Mouse (Mus musculus) stomach, embryonic 14.5 days (tissue): ENCODE data around the gene Nsl1. TPM values are rescaled to one million over a fixed set of nuclear protein-coding genes. Genes with fewer than 3 reads are reported as not detected.
A peak's percentile ranks its signal among the peaks of the same experiment; 100 is the strongest.
"Not testable (repeated sequence)": the region's sequence is repeated elsewhere in the genome, so short reads cannot be mapped to it uniquely, and the experiment has no call there.

ENCODE experiments used
- ATAC-seq: fragments of 200-750 bp; cut with Nextera tagmentation; 2 replicates; pipeline ENCODE4 v1.8.0; 2017; ENCODE audit warnings: low read depth, moderate TSS enrichment; ENCODE audit not compliant: insufficient number of reproducible peaks, insufficient read depth, low FRiP score
- H3K27ac ChIP-seq: fragments of 300-500 bp; sonication (generic); 2 replicates; pipeline ENCODE4 v1.5.1; 2014; ENCODE audit warnings: mild to moderate bottlenecking, low read length, moderate library complexity, mixed read lengths
- H3K27me3 ChIP-seq: fragments of 300-500 bp; sonication (generic); 2 replicates; pipeline ENCODE4 v1.6.1; 2014; ENCODE audit warnings: low read length, control low read depth, mixed read lengths; ENCODE audit not compliant: control insufficient read depth, insufficient read depth
- H3K36me3 ChIP-seq: fragments of 300-500 bp; sonication (generic); 2 replicates; pipeline ENCODE4 v1.6.1; 2014; ENCODE audit warnings: mild to moderate bottlenecking, control low read depth, low read length, moderate library complexity, mixed read lengths; ENCODE audit not compliant: control insufficient read depth, insufficient read depth
- H3K4me1 ChIP-seq: fragments of 300-500 bp; sonication (generic); 2 replicates; pipeline ENCODE4 v1.6.1; 2014; ENCODE audit warnings: low read length, control low read depth, mixed read lengths; ENCODE audit not compliant: control insufficient read depth, insufficient read depth
- H3K4me2 ChIP-seq: fragments of 300-500 bp; sonication (generic); replicated peaks from 2 replicates; pipeline ENCODE4 v1.6.1; 2014; ENCODE audit warnings: low read depth, low read length, control low read depth
- H3K4me3 ChIP-seq: fragments of 300-500 bp; sonication (generic); 2 replicates; pipeline ENCODE4 v1.5.1; 2014; ENCODE audit warnings: low read depth, low read length, control low read depth
- H3K9ac ChIP-seq: fragments of 300-500 bp; sonication (generic); replicated peaks from 2 replicates; pipeline ENCODE4 v1.6.1; 2014; ENCODE audit warnings: low read depth, mild to moderate bottlenecking, control low read depth, low read length, moderate library complexity, mixed read lengths
- H3K9me3 ChIP-seq: fragments of 300-500 bp; sonication (generic); 2 replicates; pipeline ENCODE4 v1.6.1; 2016; ENCODE audit warnings: low read depth, low read length, control low read depth; ENCODE audit not compliant: control insufficient read depth
- WGBS: fragments of 180-500 bp; shearing (Covaris S2); extraction: QIAGEN DNeasy Blood & Tissue Kit; methylation state at CpG from one replicate; pipeline ENCODE4 v1.1.7; 2014; 5-methylcytosine and 5-hydroxymethylcytosine counted together
- polyA plus RNA-seq: library from polyadenylated mRNA; unstranded; fragments of >200 nt; fragmentation: Nextera tagmentation; extraction: Ambion mirVana; gene quantifications from 2 replicates; pipeline ENCODE4 v1.2.1, GENCODE M21; 2014

Gene Nsl1
- polyA plus RNA-seq, 1 experiment from 2014 or later, result 22.0 TPM

DNA sequence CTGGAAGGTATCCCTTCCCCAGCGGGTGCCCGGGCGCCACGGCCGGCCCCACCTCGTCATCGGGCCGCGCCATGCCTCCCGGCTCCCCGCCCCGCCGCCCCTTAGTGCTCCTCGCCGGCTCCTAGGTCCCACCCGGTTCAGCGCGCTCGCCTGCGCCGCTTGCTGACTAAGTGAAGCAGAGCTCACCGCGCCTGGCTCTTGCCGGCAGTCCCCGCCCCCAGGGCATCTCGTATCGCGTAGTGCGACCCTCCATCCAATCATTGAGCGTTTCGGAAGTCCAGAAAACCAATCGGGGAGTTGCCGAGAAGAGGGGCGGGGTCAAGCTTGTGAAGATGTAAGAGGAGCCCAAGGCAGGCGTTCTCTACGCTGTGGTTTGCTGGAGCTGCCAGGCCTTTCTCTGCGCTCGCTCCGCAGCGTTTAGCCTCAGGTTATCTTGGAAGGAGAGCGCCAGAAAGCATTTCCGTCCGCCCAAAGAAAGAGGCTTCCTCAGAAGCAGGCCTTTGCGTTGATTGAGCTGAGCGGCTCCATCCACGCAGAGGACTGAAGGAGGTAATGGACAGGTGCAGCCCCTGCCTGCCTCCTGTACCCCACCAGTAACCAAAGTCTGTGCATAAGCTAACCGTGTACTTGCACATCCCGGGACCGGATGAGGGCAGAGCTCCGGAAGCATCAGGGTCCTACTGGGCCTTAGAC, 36.6 kb upstream of the Nsl1 start, which contains the start of gene Flvcr1:
TSS of gene Flvcr1 (minus strand) at position 138 of the 693 bp plus-strand sequence.
- peak within 1 kb of the TSS; percentile 61 for H3K4me3 ChIP-seq
- no peaks in the 10 kb centered on the region for H3K36me3 ChIP-seq
- peak; percentile 98 for ATAC-seq
- H3K4me2 ChIP-seq, result peak within 1 kb of the TSS; percentile 73
- peak within 1 kb of the TSS; percentile 54 for H3K9ac ChIP-seq
- under 1% methylated on average over 45 of the region's 50 CpGs for WGBS
- peaks cover 12% of the 10 kb centered on the region for H3K4me1 ChIP-seq
- H3K9me3 ChIP-seq, result no peaks in the 10 kb centered on the region
- peak within 1 kb of the TSS; percentile 90 for H3K27ac ChIP-seq
- no peaks in the 10 kb centered on the region for H3K27me3 ChIP-seq

DNA sequence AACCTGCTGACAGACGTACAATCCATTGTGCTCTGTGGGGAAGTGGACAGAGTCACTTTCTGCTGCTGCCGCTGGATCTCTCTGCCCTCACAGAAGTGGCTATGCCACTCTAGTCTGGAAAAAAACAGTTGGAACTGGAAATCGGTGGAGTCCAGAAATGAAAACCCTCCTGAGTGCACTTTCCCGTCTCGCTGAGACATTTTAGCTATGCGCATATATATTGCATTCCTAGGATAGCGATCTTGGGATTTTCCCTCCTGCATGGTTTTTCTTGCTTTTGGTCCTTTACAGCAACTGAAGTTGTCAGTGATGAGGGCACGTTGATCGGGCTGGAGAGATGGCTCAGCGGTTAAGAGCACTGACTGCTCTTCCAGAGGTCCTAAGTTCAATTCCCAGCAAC, 32.6 kb upstream of the Nsl1 start:
- Histone ChIP-seq H3K27me3 (no peaks in the 10 kb centered on the region), H3K4me1 (peaks cover 7% of the 10 kb centered on the region), H3K9ac (no peak overlapping the region), H3K27ac (no peak overlapping the region), H3K36me3 (no peaks in the 10 kb centered on the region), H3K4me3 (no peak overlapping the region), H3K9me3 (no peaks in the 10 kb centered on the region), H3K4me2 (no peak overlapping the region)
- 67% methylated on average over 10 of the region's 10 CpGs for WGBS
- no peak for ATAC-seq

DNA sequence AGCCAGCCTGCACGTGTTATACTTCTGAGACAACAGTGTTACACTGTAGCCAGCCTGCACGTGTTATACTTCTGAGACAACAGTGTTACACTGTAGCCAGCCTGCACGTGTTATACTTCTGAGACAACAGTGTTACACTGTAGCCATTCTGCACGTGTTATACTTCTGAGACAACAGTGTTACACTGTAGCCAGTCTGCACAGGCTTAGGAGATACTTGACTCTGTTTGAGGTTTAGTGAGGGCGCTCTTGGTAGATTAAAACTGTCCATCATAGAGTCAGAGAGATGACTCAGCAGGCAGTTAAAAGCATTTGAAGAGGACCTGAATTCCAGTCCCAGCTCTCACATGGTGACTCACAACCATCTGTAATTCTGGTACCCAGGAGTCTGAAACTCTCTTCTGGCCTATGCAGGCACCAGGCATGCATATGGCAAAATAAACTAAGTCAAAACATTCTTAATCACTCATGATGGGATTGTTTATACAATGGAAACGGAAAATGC, 31.8 kb upstream of the Nsl1 start:
- H3K9ac ChIP-seq, H3K4me2 ChIP-seq, ATAC-seq, H3K36me3 ChIP-seq, H3K27me3 ChIP-seq, H3K4me3 ChIP-seq, H3K9me3 ChIP-seq, H3K27ac ChIP-seq, H3K4me1 ChIP-seq: not testable (repeated sequence)
- 53% methylated on average over 6 of the region's 6 CpGs for WGBS

DNA sequence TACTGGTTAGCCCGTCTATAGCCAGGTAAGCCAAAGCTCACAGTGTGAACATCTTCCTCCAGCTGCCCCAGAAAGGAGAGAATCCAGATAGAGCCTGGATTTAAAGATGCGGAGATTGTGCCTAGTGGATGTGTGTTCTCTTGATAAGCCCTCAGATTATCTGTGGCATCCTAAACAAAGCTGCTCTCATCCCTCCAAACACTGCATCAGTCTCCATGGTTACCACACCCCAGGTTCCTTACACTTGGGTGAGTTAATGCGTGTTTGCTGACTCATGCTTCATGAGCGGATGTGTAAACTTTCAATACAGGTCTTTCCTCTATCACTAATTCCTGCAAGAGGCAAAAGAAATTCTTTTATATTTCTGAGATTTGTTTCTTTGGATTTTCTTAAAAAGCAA, 27.2 kb upstream of the Nsl1 start:
- Histone ChIP-seq H3K27ac (no peak overlapping the region), H3K36me3 (no peaks in the 10 kb centered on the region), H3K27me3 (no peaks in the 10 kb centered on the region), H3K4me1 (no peaks in the 10 kb centered on the region), H3K4me2 (no peak overlapping the region), H3K4me3 (no peak overlapping the region), H3K9me3 (no peaks in the 10 kb centered on the region), H3K9ac (no peak overlapping the region)
- no peak for ATAC-seq
- 32% methylated on average over 4 of the region's 4 CpGs for WGBS

DNA sequence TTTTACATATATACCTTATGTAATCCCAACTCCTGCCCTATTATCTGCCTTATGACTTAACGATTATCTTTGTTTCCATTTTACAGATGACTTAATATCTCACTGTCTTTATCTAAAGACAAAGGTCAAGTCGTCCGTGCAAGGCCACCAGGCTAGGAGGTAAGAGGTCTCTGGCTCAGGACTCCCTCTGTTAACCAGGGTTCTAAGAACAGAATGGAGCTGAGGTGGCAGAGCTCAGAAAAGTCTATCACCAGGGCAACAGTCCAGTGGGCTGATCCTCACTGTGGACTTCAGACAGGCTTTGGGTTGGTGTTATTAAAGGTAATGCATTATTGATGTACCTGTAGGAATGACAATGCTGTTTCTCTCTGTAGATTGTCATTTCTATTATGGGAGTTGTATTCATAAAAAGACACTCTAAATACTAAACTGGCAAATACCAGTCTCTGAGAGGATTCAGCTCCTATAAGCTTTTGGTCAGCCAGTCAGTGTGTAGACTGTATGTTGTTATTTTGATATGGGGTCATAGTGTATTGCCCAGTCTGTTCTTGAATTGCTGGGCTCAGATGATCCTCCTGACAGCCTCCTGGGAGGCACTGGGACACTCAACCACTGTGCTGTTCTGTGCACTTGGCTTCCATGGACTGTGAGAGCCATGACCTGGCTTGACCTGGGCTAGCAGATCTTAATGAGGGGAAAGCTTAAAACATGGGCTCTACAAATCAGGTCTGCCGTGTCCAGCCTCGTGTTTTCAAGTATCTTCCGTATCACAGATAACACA, 26.1 kb upstream of the Nsl1 start, which contains the start of gene Spata45:
TSS of gene Spata45 (plus strand) at position 86 of the 781 bp plus-strand sequence.
- no peak within 1 kb of the TSS for H3K27ac ChIP-seq
- H3K36me3 ChIP-seq, result no peaks in the 10 kb centered on the region
- H3K4me3 ChIP-seq, result no peak within 1 kb of the TSS
- WGBS, result 67% methylated on average over 6 of the region's 6 CpGs
- no peak within 1 kb of the TSS for H3K9ac ChIP-seq
- no peaks in the 10 kb centered on the region for H3K9me3 ChIP-seq
- H3K4me1 ChIP-seq, result no peaks in the 10 kb centered on the region
- H3K27me3 ChIP-seq, result no peaks in the 10 kb centered on the region
- ATAC-seq, result no peak
- no peak within 1 kb of the TSS for H3K4me2 ChIP-seq

DNA sequence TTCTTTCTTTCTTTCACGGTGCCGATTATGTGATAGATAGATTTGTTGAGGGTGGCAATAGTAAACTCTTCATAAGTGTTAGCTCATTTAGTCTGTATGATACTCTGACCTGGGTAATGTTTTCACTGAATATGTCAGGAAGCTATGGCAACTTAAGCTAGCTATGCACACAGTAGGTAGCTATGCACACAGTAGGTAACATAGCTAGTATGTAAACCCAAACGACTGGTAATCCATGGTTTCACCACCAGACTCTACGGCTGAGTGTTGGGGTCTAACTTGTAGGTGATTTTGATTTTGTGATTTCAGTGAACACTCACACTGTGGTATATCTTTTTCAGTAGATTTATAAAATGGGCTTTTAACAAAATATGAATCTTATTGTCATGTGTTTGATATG, 24.8 kb upstream of the Nsl1 start:
- WGBS, result 89% methylated on average over 4 of the region's 4 CpGs
- no peak overlapping the region for H3K27ac ChIP-seq
- H3K27me3 ChIP-seq, result no peaks in the 10 kb centered on the region
- no peaks in the 10 kb centered on the region for H3K9me3 ChIP-seq
- no peak overlapping the region for H3K9ac ChIP-seq
- H3K36me3 ChIP-seq, result no peaks in the 10 kb centered on the region
- H3K4me2 ChIP-seq, result no peak overlapping the region
- no peaks in the 10 kb centered on the region for H3K4me1 ChIP-seq
- no peak for ATAC-seq
- H3K4me3 ChIP-seq, result no peak overlapping the region

DNA sequence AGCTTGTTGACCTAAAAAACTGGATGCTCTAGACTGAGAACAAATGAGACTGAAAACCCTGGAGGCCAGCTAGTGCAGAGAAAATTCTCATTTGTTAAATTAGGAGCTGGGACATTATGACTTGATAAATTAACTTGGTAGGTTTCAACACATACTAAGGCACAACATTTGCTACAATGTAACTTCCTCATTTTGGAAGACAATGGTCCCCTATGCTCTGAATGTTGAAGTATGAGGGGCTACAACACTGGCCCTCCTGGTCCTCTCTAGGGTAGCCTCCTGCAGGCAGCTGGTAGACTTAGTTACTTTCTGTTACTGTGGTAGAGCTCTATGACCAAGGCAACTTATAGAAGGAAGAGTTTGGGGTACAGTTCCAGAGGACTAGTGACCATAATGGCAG, 21.5 kb upstream of the Nsl1 start:
- Histone ChIP-seq H3K9me3 (no peaks in the 10 kb centered on the region), H3K9ac (no peak overlapping the region), H3K4me3 (no peak overlapping the region), H3K27ac (no peak overlapping the region), H3K27me3 (no peaks in the 10 kb centered on the region), H3K4me2 (no peak overlapping the region), H3K4me1 (no peaks in the 10 kb centered on the region), H3K36me3 (no peaks in the 10 kb centered on the region)
- no peak for ATAC-seq

DNA sequence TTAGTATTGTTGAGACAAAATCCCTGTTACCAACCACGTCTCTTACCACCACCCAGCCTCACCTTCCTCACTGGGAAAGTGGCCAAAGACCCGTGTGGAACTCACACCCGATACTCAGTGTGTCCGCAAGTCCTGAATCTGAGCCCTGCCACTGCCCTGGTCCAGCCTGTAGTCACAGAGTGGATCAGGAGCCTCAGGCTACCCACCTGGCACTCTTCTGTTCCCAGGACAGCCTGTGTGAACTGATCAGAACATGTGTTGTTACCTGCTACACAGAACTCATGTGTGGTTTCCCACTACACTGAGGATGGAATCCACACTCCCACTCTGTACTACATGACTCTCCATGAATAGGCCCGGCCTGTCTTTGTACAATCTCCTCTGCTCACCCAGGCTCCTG, 20.7 kb upstream of the Nsl1 start:
- H3K27ac ChIP-seq, result no peak overlapping the region
- 78% methylated on average over 5 of the region's 5 CpGs for WGBS
- no peaks in the 10 kb centered on the region for H3K27me3 ChIP-seq
- ATAC-seq, result no peak
- H3K4me1 ChIP-seq, result no peaks in the 10 kb centered on the region
- H3K9ac ChIP-seq, result no peak overlapping the region
- H3K4me2 ChIP-seq, result no peak overlapping the region
- H3K4me3 ChIP-seq, result no peak overlapping the region
- no peaks in the 10 kb centered on the region for H3K36me3 ChIP-seq
- no peaks in the 10 kb centered on the region for H3K9me3 ChIP-seq
